Mouse (Mus musculus) ES-Bruce4 (cell line): Measurements from ENCODE around the gene Tmem144.

Experiments
- CTCF ChIP-seq: IDR thresholded peaks from one replicate; pipeline ENCODE4 v1.8.1; 2011; ENCODE audit warnings: low read depth, low read length
- EP300 ChIP-seq: IDR thresholded peaks from 2 replicates; pipeline ENCODE4 v1.6.1; 2011; ENCODE audit warnings: low read depth, low read length; ENCODE audit not compliant: insufficient read depth
- POLR2A ChIP-seq: IDR thresholded peaks from one replicate; pipeline ENCODE4 v1.8.1; 2011; ENCODE audit warnings: low read length; ENCODE audit not compliant: insufficient read depth

DNA sequence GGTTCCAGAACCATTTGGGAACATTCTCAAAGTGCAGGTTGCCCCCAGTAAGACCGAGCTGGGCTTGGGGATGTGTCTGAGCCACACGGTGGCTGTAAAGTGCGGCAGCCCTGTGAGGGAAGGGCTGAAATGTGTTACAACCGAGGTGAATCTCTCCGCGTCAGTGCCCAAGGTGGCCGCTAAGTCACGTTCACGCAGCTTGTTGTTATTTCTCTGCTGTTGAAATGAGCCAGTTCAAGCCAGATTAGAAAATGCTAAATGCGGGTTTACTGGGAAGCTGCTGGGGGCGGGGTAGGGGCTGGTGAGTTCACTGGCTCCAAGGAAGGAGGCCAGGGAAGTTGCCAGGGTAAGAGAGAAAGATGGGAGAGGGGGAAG lies 68.2 kb downstream of the Tmem144 start:
- no peak for TF ChIP-seq EP300
- no peak for TF ChIP-seq CTCF
- no peak for TF ChIP-seq POLR2A
